Mouse (Mus musculus) colon, adult 2 months (tissue): ENCODE measurements around the gene Sema3a. TPM values are rescaled to one million over a fixed set of nuclear protein-coding genes. Genes with fewer than 3 reads are reported as not detected.

ENCODE experiments used
- polyA plus RNA-seq: library from polyadenylated mRNA; depleted of rRNA; stranded (reverse); fragments of >200 nt; gene quantifications from 2 replicates; pipeline ENCODE4 v1.2.3, GENCODE M21; 2012; rRNA removed

Sema3a gene
- polyA plus RNA-seq: 1.9 and 2.0 TPM in 2 replicates

GRCm38 (mm10) chr5:13125241-13125692 is at the start of gene Sema3a:
TSS of gene Sema3a (plus strand) at chr5:13125414.

